Mouse (Mus musculus): ENCODE measurements around the gene Ccdc78.

- TF ChIP-seq CTCF (IDR thresholded peaks at IDR 0.05; ENCODE audit: low read depth, low read length), result no peak
- no peak for TF ChIP-seq POLR2A (IDR thresholded peaks at IDR 0.05; ENCODE audit: extremely low read depth, insufficient read depth, low read length)
Measured at GRCm38 (mm10) chr17:25765886-25766285, 20.5 kb upstream of the Ccdc78 start.

All from liver, adult 2 months (tissue).